Mouse (Mus musculus) heart, adult 18-20 months (tissue): ENCODE measurements around the gene Arpc3. TPM values are rescaled to one million over a fixed set of nuclear protein-coding genes. Genes with fewer than 3 reads are reported as not detected.
"Not testable (repeated sequence)": the region's sequence is repeated elsewhere in the genome, so short reads cannot be mapped to it uniquely, and the experiment has no call there.

ENCODE experiments used
- DNase-seq, 2 experiments: peaks; one replicate each; pipeline ENCODE4 v3.0.0; 2021 to 2022; ENCODE audit warnings: mixed read lengths in 1 of 2
- total RNA-seq, 2 experiments: library from RNA; stranded (reverse); gene quantifications; 2 replicates each; pipeline ENCODE4 v1.2.3; 2021

Gene Arpc3
- total RNA-seq, 2 experiments from 2014 or later: 92.8 to 97.7 TPM

DNA sequence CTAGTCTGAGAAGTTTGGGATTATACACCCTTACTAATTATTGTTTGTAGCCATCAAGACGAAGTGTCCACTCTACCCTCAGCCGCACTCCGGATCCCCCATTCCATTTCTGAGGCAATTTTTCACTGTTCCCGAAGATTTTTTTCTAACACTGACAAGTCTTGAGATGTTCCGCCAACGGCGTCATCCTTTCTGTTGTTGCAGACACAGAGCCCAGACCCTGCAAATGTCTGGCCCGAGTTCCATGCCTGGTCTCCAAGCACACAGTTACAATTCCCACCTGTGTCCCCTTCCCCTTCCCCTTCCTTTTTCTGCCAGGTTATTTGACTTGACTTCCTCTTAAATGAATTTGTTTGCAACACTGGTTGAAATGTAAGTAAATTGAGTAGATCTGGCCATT is 8.2 kb downstream of the Arpc3 start:
- DNase-seq: peak; percentile 30 to 44

DNA sequence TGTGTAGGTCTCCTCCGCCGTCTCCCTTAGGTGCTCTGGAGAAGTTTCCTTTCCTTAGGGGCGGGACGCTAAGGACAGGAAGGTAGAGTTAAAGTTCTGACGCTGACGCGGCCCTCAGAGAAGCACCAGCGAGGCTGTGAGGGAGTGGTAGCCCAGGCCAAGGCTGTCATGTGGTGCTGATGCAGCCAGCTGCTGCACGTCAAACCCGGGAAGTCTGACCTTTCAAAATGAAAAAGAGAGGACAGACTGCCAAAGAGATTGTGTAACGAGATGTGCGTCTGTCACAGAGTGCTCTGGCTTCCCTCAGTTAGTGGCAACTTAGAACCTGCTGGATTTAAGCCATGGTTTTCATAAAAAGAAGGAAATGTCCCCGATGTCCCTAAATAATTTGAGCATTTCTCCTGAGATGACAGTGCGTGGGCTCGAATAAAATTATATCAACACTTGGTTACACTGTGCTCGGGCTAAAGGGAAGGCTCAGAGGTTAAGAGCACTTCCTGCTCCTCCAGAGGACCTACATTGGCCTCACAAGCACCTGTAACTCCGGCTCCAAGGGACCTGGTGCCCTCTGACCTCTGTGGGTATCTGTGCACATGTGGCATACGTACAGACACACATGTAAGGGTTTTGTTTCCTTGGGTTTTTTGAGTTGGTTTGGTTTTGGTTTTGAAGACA is 9.1 kb downstream of the Arpc3 start:
- peak; percentile 88 to 94 for DNase-seq

DNA sequence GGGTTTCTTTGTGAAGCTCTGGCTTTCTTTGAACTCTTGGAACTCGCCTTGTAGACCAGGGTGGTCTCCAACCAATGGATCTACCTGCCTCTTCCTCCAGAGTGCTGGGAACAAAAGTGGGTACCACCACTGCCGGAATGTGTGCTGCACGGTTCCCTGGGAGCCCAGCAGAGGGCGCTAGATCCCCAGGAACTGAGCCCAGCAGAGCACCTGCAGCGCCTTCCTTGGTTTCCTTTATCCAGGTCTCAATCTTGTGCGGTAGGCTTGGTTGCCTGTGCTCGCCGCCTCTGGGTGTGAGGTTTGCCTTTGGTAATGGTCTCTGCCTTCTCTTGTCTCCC is 9.6 kb downstream of the Arpc3 start:
- peak; percentile 70 to 89 for DNase-seq

DNA sequence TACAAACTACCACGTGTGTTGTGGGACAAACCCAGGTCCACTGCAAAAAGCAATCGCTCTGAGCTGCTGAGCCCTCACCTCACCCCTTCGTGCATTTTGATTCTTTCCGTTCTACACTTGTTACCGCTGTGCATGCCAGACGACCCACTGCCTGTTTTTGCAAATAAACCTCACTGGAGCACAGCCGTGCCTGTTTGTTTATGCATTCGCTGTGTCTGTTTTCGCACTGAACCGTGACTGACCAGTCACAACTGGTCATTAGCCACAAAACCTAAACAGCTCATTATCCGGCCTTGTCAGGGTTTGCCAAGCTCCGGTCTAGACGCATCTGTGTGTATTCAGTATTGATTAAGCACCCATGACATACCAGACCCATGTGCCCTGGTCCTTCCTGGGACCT is 10.5 kb downstream of the Arpc3 start:
- DNase-seq: no peak

DNA sequence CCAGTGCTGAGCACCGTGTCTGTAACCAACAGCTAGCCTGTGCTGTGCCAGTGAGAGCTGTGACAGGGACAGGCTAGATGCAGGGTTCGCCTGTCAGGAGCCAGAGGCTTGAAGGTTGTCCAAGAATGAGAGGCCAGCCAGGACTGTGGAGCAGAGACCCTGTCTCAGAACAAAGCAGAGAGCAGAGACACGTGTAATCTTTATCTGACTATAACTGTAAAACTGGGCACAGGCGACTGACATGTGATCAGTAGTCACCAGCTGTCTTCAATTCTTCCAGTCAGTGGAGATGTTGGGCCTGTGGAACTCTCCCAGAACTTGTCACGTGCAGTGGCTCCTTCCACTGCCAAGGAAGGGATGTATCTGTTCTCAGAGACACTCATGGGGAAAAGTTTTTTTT is 11.1 kb downstream of the Arpc3 start:
- DNase-seq: peak; percentile 87 to 92

DNA sequence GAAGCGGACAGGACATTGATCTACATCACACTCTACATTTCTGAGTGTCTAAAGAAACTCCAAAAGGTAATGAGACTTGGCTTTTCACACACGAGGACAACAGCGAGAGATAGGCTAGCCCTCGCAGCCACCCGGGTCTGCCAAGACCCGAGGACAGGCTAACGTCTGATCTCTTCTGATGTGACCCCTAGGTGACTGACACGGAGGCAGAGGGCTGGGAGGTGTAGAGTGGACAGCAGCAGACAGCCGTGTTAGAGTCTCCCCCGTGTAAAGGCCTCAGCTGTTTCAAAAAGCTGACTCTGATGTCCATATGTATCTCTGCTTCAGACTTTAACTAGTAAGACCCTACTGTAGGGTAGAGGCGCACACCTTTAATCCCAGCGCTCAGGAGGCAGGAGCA is 11.7 kb downstream of the Arpc3 start:
- no peak for DNase-seq

DNA sequence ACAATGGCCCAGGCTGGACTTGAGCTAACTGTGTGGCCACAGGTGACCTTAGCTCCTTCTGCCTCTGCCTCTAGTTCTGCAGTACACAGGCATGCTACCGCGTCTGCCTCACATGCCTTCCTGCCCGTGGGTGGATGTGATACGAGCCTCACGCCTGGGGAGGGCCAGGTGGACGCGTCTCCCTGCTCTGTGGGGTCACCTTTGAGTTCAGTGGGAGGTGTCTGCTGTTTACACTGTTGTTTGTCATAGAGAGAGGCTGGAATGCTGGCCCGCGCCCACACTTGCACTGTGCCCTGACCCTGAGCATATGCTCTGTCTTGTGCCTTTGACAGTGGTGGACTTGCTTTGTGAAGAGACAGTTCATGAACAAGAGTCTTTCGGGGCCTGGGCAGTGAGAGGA is 13.9 kb downstream of the Arpc3 start:
- no peak for DNase-seq

DNA sequence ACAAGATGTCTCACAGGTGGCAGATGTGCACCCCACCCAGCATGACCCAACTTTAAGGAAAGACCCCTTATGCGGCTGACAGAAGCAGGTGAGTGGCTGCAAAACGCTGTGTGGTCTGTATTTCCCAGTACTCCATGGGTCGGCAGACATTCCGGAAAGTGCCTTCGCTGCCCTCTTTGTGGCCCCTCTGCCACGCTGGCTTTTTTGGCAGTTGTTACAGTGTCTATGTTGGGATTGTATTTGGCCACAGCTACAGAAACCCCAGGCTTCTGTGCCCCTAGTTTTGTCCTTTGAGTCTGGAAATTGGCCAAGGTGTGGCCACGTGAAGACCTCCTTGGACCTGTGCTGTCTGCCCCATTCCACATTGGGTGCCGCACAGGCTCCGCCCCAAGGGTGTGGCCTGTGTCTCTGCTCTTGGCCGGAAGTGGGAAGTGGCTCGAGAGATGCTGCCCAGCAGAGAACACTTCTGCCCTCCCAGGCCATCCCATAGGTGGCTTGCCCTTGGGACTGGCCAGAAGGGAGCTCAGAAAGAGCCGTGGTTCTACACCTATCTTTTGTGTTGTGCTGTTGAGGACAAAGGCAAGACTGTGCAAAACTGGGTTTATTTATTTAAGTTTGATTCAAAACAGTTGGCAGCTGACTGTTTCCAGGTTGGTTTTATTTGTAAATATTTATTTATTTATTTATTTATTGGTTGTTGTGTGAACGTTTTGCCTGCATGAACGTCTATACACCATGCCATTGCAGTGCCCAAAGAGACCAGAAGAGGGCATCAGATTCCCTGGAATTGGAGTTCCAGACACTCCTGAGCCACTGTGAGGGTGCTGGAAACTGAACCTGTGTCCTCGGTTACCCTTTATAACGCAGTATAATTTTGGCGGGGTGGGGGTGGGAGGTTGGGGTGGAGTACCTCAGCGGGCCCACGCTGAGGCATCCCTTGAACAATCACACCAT is 18.3 kb downstream of the Arpc3 start:
- DNase-seq: no peak

DNA sequence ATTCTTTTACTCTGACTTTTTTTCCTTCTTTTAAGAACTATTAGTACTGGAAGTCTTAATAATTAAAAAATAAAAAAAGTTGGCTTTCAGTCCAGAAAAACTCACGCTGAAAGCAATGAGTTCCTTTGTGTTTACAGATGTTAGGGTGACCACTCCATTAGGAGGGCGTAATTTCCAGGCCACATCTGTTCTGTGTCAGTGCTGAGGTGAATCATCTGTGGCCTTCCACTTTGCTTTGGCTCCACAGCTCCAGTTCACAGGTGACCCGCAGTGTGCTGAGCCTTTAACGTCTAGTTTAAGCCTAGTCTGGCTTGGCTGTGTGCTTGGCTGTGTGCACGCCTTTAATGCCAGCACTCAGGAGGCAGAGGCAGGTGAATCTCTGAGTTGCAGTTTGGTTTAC is 20.2 kb downstream of the Arpc3 start:
- peak in 1 of 2 experiments; percentile 63 for DNase-seq

DNA sequence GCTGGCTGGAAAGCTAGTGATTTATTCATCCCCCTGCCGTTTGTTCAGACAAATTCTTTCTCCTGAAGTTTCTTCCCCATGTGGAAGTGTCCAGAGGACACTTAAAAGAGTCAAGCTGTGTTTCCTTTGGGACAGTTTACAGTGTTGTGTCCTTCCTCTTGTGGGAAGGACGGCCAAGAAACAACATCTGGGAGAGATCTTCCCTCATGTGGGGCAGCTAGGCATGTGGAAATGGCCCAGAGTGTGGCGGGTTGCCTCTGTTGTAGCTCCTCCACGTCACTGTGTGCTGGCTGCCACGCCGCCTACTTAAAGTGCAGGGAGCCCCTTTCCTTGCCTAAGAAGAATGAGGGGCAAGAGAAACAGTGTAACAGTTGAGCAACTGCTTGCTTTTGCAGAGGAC is 21.1 kb downstream of the Arpc3 start:
- DNase-seq: peak; percentile 34 to 62

DNA sequence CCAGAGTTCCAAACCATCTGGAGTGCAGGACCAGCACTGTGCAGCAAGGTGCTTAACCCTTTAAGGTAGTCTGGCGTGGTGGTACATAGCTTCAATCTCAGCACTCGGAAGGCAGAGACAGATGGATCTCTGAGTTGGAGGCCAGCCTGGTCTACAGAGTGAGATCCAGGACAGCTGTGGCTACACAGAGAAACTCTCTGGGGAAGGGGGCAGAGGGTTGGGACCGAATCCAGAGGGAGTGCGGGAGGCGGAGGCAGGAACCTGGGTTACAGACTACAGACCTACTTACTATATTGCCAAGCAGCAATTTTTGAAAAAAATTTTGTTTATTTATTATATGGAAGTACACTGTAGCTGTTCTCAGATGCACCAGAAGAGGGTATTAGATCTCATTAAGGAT is 22.7 kb downstream of the Arpc3 start:
- no peak for DNase-seq

DNA sequence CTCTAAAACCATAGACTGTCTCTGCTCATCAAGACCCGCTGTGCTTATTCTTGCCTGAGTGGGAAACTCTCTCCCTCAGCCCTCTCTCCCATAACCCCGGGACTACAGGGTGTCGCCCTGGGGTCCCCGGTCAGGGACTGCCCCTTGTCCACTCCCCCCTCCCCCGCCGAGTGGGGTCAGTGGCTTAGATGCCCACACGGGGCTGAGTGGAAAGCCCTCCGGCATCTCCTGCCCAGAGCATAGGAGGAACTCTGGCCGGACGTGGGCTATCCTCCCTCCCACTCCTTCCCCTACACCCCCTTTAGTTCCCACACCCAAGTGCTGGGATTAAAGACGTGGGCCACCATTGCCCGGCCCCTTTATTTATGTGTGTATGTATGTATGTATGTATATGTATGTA is 23.8 kb downstream of the Arpc3 start:
- DNase-seq: no peak

DNA sequence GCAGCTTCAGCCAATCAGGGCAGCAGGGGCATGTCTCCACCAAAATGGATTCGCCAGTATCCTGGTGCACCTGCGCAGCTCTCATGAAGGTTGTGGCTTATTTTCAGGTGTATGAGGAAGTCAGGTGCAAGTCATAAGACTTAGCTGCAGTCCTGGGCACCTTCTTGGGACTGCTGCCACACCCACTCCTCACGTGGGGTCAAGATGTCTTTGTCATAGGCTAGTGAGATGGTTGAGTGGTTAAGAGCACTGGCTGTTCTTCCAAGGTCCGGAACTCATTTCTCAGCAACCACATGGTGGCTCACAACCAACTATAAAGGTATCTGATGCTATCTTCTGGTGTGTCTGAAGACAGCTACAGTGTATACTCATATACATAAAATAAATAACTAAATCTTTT is 29.0 kb downstream of the Arpc3 start:
- DNase-seq: not testable (repeated sequence)

DNA sequence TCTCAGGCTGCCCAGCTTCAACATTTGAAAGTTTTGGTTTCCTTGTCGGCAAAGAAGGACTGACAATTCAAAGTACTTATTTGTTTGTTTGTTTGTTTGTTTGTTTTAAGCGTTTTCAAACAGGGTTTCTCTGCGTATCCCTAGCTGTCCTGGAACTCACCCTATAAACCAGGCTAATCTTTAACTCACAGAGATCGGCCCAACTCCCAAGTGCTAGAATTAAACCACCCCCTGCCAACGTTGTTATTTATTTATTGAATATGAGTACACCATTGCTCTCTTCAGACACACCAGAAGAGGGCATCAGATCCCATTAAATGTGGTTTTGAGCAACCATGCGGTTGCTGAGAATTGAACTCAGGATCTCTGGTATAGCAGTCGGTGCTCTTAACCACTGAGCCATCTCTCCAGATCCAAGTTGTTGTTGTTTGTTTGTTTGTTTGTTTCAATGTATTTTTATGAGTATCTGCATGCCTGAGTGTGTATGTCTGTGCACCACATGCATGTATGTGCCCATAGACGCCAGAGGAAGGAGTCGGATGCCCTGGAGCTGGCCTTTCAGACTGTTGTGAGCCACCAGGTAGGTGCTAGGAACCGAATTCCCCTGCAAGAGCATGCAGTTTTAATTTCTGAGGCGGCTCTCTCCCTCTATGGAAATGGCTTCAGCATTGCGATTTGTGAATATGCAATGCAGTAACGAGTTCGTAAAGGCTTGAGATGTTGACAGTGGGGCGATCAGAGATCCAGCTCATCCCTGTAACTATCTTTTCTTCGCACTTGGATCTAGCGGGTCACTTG is 29.8 kb downstream of the Arpc3 start, which contains the start of gene Anapc7:
Anapc7 (plus strand) TSS at position 423 of the 798 bp plus-strand sequence.
- DNase-seq: no peak

DNA sequence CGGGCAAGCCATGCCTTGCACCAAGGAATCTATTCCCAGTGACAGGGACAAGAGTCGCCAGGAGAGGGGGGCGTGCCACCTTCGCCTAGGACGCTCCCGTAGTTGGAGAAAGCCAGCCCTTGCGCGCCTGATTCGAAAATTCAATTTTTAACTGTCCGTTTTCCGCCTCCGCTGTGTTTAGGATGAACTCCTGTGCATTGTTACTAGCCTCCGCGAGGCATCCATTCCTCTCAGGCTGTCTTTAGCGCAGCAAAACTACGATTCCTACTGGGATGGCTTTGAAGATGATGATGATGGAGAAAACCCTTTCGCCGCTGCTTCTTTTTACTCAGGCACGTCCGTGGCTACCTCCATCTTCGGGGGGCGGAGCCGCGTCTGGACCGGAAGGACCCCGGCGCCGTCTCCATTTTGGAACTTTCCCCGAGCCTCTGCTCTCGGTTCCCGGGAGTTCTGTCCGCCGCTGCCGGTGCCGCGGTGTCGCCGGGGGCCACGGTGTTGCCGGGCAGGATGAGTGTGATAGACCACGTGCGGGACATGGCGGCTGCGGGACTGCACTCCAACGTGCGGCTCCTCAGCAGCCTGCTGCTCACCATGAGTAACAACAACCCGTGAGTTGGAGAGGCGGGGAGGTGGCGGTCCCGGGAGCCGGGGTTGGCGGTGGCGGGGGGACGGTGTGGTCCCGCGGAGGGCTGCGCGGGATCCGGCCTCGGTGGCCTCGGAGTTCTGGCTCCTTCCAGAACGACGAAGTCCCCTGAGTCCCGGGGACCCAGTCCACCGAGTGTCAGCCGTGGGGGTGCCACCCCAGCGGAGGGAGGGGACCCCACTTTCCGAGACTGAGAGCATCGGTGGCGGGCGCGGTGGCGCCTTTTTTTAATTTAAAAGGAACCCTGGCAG is 30.6 kb downstream of the Arpc3 start:
- peak; percentile 92 to 97 for DNase-seq

DNA sequence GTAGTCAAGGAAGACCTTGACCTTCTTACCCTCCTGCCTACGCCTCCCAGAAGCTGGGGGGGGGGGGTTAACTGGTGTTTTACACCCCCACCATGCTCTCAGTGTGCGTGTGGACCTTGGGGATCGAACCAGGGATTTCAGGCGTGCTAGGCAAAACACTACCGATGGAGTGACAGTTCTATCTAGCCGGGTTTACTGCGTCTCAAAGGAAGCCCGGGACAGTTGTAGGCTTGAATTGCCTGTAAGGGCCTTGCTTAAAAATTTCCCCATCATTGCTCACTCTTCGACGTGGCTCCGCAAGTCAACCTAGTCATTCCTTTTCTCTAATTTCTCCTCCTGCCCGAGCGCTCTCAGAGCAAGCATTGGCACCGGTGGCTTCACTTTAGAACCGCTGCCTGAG is 31.4 kb downstream of the Arpc3 start:
- DNase-seq: no peak

DNA sequence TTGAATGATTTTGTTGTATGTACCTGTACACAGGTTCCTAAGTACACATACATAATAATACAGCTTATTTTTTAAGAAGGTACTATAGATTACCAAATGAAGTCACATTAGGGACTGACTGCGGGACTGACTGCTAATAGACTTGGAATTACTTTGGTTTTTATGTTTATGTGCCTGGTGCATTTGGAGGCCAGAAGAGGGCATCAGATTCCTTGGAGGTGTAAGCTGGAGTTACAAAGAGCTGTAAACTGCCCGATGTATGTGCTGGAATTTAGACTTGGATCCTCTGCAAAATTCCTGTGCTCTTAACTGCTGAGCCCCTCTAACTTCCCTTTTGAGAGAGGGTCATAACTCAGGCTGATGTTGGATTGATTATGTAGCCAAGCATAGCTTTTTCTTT is 33.9 kb downstream of the Arpc3 start:
- DNase-seq: no peak

DNA sequence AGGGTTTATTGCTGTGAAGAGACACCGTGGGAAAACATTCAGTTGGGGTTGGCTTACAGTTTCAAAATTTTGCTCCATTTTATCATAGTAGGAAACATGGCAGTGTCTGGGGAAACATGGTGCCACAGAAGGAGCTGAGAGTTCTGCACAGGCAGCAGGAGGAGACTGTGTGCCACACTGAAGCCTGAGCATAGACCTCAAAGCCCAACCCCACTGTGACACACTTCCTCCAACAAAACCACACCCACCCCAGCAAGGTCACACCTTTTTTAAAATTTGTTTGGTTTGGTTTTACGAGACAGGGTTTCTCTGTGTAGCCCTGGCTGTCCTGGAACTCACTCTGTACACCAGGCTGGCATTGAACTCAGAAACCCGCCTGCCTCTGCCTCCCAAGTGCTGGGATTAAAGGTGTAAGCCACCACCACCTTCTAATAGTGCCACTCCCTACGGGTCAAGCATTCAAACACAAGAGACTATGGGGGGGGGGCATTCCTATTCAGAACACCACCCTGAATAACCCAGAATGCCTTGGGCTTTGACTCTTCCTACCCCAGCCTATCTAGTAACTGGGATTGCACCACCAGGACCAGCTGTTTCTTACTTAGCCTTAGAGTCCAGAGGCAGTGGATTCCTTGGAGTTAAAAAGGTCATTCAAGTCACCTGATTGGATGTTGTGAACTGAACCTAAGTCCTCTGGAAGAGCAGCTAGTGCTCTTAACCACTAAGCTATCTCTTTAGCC is 38.5 kb downstream of the Arpc3 start:
- no peak for DNase-seq

DNA sequence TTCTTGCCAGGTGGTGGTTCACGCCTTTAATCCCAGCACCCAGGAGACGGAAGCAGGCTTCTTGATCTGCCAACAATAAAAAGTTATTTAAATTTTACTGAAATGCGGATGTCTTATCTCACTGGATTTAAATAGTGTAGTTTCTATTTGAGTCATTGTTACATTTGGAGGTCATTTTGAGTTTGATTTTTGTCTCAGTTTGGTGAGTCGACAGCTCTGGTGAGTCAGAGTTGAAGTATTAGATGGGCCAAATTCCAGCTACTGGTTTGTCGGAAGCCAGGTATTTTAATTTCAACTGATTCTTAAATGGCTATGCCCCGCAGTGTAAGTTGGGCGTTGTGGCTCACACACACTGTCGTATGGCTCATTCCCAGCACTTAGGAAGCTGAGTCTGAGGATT is 39.5 kb downstream of the Arpc3 start:
- no peak for DNase-seq

DNA sequence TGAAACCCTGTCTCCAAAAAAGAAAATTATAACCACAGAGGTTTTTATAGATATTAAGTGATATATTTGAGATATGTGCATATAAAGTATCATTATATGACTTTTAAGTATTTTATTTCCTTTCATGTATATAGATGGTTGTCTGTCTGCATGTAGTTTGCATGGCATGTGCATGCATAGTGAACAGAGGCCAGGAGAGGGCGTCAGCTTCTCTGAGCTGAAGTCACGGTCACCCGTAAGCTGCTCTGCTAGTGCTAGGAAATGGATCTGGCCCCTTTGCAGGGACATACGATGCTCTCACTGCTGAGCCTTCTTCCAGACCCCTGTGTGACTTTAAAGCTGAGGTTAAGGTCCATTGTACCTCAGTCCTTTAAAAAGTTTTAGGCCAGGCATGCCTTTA is 42.9 kb downstream of the Arpc3 start:
- DNase-seq: no peak
